Mouse (Mus musculus): ENCODE data around the gene Wfdc21.

Wfdc21 gene

GRCm38 (mm10) chr11:83754227-83754626 lies 7.5 kb downstream of the Wfdc21 start:
- DNase-seq = no peak

GRCm38 (mm10) chr11:83767306-83767705 lies 20.6 kb downstream of the Wfdc21 start:
- no peak for DNase-seq

GRCm38 (mm10) chr11:83768976-83769375 lies 22.2 kb downstream of the Wfdc21 start:
- DNase-seq = no peak

GRCm38 (mm10) chr11:83771014-83771413 lies 24.3 kb downstream of the Wfdc21 start:
- DNase-seq = no peak

GRCm38 (mm10) chr11:83772341-83772740 lies 25.6 kb downstream of the Wfdc21 start:
- no peak for DNase-seq

- no peak for DNase-seq
Measured at GRCm38 (mm10) chr11:83773691-83774090, 27.0 kb downstream of the Wfdc21 start.

- DNase-seq = no peak
Measured at GRCm38 (mm10) chr11:83774324-83774723, 27.6 kb downstream of the Wfdc21 start.

- DNase-seq = no peak
Measured at GRCm38 (mm10) chr11:83776798-83777197, 30.1 kb downstream of the Wfdc21 start.

GRCm38 (mm10) chr11:83783931-83784600 lies 37.3 kb downstream of the Wfdc21 start:
- DNase-seq = no peak

- DNase-seq = peak; percentile 41
Measured at GRCm38 (mm10) chr11:83784661-83785060, 37.9 kb downstream of the Wfdc21 start.

GRCm38 (mm10) chr11:83785366-83785765 lies 38.6 kb downstream of the Wfdc21 start:
- peak; percentile 83 for DNase-seq

GRCm38 (mm10) chr11:83786835-83787234 lies 40.1 kb downstream of the Wfdc21 start:
- DNase-seq = peak; percentile 73

- no peak for DNase-seq
Measured at GRCm38 (mm10) chr11:83787401-83788021, 40.8 kb downstream of the Wfdc21 start.

- DNase-seq = no peak
Measured at GRCm38 (mm10) chr11:83788331-83788730, 41.6 kb downstream of the Wfdc21 start.

GRCm38 (mm10) chr11:83789259-83789658 lies 42.5 kb downstream of the Wfdc21 start:
- peak; percentile 76 for DNase-seq

- DNase-seq = no peak
Measured at GRCm38 (mm10) chr11:83791133-83791532, 44.4 kb downstream of the Wfdc21 start.

- DNase-seq = no peak
Measured at GRCm38 (mm10) chr11:83792316-83792914, 45.7 kb downstream of the Wfdc21 start.

GRCm38 (mm10) chr11:83793264-83793663 lies 46.5 kb downstream of the Wfdc21 start:
- DNase-seq = no peak

- no peak for DNase-seq
Measured at GRCm38 (mm10) chr11:83796112-83796511, 49.4 kb downstream of the Wfdc21 start.

GRCm38 (mm10) chr11:83796980-83797608 lies 50.4 kb downstream of the Wfdc21 start:
- no peak for DNase-seq

GRCm38 (mm10) chr11:83799871-83800430 lies 53.2 kb downstream of the Wfdc21 start:
- DNase-seq = no peak

GRCm38 (mm10) chr11:83802166-83802565 lies 55.4 kb downstream of the Wfdc21 start:
- DNase-seq = peak; percentile 67

Measured in lung, postnatal 36 days (tissue).